Mouse (Mus musculus) E14TG2a.4 (cell line): ENCODE measurements around the gene Gm10142.

Source experiments
- CTCF ChIP-seq: conservative IDR thresholded peaks from 2 replicates; pipeline ENCODE4 v1.5.1; 2014; ENCODE audit warnings: low read length
- NANOG ChIP-seq: IDR thresholded peaks from 2 replicates; pipeline ENCODE4 v1.6.1; 2014; ENCODE audit warnings: borderline replicate concordance, low read length, mixed read lengths
- POU5F1 ChIP-seq: IDR thresholded peaks from 2 replicates; pipeline ENCODE4 v1.6.1; 2014; ENCODE audit warnings: low read length, borderline replicate concordance

- TF ChIP-seq CTCF = no peak
- no peak for TF ChIP-seq NANOG
- TF ChIP-seq POU5F1 = no peak
Measured at GRCm38 (mm10) chr10:77706326-77706725, 9.3 kb upstream of the Gm10142 start, which contains the start of gene Gm10272.
